Mouse (Mus musculus): ENCODE data around the gene Vsx1.

Vsx1 gene

DNA sequence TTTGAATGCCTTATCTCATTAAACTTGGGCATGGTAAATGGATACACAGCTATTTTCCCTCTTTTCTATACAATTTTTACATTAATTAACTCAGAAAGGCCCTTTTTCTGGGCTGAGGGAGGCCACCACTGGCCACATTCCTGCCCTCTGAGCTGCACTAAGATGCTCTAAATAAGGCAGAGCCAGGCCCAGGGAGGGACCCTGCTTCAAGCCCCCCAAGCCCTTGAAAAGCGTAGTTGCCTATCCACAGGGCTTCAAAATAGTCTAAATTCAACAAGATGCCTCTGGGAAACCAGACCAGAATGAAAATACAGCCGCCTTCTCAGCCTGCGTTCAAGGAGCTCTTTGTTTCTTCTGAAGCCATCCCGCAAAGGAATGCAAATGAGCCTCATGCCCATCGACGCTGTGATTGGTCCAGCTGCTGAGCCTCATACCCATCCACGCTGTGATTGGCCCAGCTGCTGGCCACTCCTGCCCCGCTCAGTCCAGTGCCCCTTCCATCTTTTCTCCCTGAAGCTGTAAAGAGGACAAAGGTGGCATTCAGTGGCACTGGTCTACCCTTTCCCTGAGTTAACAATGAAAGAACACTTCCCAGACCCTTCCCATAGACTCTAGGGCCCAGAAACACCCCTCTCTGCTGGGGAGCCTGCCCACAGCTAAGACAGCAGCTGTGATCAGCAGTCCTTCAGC, 45.3 kb downstream of the Vsx1 start:
- DNase-seq, result peak; percentile 47

DNA sequence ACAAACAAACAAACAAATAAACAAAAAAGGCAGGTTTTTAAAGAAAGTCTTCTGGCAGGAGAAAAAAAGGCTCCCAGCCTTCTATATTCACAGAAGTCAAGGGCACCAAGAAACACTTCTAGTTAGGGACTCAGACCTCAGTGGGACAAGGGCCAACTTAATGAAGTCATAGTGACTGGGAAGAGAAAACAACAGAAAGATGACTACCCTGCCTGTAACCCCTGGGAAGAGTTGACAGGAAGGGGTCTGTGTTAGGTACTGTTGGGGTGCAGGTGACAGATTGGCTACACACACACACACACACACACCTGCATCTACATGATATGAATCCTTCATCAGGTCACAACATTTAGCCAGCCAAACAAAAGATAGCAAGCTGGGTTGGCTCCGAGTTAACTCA, 46.0 kb downstream of the Vsx1 start:
- DNase-seq, result no peak

DNA sequence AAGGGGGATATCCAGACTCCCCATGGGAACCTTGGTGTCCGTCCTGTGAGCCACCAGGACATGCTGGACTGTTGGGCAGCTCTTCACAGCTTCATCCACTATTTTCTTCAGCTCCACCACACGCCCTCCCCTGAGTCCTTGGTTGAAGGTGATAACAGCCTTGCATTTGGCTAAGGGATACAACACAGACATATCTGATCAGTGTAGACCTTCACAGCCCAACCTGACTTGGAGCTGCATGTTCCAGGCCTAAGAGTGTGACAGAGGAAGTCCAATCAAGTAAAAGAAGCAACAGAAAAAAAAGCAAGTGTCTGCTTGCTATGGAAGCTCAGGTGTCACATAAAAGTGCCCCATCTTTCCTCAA, 50.8 kb downstream of the Vsx1 start:
- DNase-seq, result no peak

DNA sequence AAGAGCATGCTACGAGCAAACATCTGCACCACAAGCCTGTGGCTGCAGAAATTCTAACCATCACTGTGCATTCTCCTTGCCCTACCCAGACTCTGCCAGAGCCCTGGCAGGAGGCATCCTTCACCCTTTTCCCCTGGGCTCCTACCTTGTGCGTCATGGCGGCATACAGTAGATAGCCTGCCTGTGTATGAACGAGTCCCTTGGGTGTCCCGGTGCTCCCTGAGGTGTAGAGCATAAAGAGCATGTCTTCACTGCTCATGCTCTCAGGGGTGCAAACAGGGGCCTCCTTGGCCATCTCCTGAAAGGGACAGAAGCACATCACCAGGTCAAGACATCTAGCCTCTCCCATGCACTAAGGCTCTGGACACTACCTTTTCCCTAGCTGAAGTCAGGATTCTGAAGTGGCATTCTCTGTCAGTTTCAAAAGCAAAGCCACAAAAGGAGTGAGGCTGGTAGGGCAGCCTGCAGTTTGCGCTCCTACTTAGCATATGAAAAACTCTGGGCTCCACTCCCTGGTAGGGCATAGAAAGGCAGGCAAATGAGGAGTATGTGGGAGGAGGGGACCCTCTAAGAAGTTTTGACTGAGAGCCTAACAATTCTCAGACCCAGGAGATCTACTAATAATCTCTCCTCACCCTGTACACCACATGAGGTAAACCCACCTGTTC, 51.3 kb downstream of the Vsx1 start:
- no peak for DNase-seq

DNA sequence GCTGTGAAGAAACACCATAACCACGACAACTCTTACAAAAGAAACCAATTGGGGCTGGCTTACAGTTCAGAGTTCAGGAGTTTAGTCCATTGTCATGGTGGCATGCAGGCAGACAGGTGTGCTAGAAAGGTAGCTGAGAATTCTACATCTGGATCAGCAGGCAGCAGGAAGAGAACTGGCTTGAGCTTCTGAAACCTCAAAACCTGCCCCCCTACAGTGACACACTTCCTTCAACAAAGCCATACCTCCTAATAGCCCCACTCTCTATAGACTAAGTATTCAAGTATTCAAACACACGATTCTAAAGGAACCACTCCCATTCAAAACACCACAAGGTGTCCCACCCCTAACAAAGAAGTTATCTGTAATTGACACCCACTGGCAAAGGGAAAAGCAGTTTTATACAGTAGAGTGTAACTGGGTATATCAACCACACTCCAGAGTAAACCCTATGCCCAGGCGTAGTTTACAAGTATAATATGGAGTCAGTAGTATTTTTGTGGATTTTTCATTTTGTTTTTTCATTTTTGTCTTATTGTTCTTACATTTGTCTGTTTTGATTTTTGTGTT, 53.2 kb downstream of the Vsx1 start:
- DNase-seq, result no peak
